Mouse (Mus musculus) inflammation-experienced regulatory T-cells, adult 6 months (primary cell): Measurements from ENCODE around the gene Zfp385a. TPM values are rescaled to one million over a fixed set of nuclear protein-coding genes. Genes with fewer than 3 reads are reported as not detected.
A peak's percentile ranks its signal among the peaks of the same experiment; 100 is the strongest.

ENCODE experiments used
- ATAC-seq: one replicate; pipeline ENCODE4 v1.8.0; 2017
- polyA plus RNA-seq, 3 experiments: library from polyadenylated mRNA; unstranded; fragments of 100-300 nt; shearing (Covaris generic); gene quantifications; one replicate each; pipeline ENCODE4 v1.2.1; 2017

The Zfp385a gene
- polyA plus RNA-seq: not detected

DNA sequence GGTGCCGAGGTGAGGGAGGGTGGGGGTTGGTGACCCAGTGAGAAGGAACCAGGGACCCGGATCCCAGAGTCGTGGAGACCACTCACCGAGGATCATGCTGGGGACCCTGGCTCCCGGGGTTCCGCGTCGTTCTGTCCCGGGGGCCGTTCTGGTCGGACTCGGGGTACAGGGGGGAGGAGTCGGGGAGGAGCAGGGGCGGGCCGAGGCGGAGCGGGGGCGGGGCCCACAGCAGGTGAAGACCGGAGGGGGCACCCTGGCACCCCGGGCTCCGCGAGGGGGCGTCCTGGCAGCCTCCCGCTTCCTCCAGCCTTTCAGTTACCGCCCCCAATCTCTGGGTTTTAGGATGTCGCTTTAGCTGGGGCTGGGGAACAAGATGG lies at the start of gene Zfp385a:
Zfp385a (minus strand) TSS at position 133 of the 377 bp plus-strand sequence.
- peak; percentile 57 for ATAC-seq

DNA sequence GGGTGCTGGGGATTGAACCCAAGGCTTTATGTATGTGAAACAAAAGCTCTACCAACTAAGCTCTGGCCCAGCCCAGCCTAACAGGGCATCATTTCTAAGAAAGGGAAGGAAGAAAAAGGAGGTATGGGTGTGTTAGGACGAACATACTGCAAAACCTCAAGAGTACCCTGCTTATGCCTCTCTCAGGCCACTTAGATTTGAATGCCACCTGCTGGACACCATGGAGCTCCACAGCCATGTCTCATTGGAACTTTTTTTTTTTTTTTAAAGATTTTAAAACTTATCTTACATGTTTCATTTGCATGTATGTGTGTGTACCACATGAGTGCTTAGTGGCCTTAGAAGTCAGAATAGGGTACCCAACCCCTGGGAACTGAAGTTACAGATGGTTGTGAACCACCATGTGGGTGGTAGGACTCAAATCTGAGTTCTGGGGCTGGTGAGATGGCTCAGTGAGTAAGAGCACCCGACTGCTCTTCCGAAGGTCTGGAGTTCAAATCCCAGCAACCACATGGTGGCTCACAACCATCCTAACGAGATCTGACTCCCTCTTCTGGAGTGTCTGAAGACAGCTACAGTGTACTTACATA lies 48.8 kb upstream of the Zfp385a start:
- no peak for ATAC-seq

DNA sequence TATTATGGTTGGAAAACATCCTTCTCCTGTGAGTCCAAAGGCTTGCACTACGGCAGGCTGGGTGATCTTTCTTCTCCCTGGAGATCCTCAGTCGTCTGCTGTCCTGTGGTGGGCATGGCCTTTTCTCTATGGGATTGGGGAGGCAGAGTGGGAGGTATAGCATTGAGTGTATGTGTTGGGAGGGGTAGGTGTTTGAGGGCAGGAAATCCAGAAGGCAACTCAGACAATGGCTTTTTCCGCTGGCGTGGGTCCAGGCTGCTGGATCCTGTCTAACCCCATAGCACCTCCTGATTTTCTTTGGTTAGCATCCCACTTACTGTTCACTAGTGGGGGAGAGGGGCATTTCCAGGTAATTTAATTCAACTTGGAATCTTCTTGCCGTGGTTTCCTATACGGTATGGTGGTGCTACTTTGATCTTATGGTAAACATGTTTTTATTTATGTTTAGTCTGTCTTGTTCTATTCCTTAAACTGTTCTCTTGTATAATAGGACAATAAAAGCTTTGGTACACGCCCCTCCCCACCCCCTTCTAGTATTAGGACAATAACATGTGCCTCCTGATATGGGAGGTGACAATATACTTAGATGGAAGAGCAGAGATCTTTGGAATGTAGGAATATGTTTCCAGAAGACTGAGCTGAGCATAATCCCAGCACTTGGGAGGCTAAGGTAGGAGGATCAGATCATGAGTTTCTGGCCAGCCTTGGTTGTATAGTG lies 44.0 kb upstream of the Zfp385a start:
- ATAC-seq: no peak

DNA sequence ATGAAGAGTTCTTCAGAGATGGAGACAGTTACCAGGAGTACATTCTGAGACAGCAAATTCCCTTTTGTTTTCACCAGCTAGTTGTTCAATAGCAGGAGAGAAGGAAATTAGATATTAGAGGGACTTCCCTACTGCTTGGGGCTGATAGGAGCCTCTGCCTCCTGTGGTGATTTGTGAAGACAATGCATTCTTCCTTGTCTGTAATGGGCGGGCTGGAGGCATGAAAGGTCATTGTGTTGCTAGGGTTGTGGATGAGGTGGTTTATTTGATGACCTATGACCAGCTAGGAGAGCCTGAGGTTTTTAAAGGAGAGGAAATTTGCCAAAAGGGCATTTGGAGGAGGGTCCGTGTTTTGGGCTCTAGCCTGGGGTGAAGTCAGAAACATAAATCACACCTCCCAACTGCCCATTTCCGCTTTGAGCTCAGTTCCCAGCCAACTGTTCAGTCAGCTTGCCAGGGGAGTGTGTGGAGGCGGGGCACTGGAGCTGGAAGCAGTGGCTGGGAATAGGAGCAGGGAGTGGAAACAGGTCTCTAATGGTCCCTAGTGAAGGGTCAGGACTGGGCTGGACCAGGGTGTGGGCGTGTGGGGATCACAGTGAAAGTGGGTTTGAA lies 43.0 kb upstream of the Zfp385a start:
- ATAC-seq: no peak

DNA sequence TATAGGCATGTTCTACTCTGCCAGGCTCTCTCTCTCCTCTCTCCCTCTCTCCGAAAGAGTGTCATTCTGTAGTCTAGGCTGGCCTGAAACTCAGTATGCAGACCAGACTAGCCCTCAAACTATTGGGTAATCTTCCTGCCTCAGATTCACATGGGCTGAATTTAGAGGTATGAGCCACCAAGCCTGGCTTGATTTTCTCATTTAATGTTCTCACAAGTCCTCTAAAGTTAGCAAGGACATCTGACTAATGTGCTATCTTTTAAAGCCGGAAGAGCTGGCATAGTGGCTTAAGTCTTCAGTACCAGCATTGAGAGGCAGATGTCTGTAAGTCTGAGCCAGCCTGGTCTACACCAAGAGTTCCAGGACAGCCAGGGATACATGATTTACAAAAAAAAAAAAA lies 42.2 kb upstream of the Zfp385a start:
- ATAC-seq: no peak

DNA sequence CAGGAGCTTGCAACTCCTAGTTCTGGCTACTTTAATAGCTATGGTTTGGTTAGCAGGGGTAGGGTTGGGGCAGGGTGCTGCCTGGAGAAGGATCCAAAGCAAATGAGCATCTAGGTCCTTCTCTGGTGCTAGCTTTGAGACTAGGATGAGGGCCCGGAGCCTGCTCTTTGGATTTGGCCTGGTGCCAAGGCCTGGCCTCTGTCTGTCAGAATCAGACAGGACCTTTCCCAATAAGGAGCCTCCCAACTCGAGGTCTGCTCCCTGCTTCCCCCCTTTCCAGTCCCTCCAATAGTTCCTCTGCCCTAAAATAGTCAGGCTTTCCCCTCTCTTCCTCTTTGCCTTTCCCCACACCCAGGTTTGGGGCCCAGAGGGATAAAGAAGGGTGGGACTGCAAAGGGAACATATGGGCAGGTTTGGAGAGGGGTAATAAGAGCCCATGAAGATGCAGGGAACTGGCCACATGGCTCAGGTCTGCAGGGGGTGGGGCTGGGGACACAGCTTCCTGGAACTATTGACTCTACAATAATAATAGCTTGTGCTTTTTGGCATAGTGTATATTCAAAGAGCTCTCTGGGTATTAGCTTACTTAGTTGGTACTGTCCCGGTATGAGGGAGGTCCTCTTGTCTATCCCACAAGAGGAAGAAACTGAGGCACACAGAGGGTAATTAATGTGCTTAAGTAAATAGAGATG lies 38.9 kb upstream of the Zfp385a start:
- ATAC-seq: no peak

DNA sequence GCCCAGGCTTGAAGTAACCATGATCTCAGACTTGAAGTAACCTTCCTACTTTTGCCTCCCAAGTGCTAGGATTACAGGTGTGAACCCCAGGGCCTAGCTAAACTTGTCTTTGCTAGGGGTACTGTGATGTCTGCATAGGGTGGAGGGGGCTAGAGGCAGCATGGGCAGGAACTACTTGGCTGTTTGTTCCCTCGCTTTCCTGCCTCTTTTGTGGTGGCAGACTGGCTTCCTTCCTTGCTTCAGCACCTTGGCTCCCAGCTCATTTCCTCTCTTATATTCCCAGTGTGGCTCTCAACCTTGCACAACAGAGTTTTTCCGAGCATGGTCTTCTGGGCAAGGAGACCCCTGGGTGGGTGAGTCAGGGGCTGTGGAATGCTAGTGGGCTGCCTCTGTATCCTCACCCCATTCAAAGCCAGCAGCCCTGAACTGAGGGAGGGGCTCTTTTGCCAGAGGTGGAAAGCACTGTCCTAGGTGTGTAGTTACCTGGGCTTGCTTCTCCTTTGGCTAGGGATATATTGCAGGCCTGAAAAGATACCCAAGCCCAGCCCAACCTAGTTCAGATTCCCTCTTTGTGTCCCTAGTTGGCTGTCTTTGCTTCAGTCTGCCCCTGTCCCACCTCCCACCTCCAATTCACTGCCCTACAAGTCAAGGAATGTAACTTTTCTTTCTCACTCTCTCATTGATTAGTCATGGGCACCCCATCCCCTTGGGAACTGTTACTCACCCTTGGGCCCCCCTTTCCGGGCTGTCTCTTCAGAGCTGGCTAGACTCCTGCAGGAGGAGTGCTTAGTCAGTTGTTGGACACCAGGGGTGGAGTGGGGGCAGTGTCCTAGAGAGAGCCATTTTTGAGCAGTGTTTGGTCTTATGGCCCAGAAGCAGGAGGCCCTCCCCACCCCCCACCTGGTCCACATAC lies 38.1 kb upstream of the Zfp385a start:
- no peak for ATAC-seq

DNA sequence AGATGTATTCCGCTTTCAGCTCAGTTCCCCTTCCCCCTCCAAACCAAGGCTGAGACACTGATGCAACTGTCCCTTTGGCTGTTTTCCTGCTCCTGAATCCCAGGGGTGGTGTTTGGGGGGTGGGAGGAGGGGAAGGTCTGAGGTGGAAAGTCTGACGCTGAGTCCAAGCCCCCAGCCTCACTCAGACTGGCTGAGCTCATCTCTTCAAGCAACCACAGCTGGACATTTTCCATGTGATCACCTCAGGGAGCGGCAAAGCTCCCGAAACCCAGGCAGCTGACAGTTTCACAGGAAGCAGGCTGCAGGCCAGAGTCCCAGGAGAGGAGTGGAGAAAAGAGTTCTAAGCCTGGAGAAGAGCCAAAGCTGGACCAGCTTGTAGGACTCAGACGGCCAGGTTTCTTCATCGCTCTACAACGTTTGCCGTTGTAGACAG lies 37.0 kb upstream of the Zfp385a start:
- ATAC-seq: no peak

DNA sequence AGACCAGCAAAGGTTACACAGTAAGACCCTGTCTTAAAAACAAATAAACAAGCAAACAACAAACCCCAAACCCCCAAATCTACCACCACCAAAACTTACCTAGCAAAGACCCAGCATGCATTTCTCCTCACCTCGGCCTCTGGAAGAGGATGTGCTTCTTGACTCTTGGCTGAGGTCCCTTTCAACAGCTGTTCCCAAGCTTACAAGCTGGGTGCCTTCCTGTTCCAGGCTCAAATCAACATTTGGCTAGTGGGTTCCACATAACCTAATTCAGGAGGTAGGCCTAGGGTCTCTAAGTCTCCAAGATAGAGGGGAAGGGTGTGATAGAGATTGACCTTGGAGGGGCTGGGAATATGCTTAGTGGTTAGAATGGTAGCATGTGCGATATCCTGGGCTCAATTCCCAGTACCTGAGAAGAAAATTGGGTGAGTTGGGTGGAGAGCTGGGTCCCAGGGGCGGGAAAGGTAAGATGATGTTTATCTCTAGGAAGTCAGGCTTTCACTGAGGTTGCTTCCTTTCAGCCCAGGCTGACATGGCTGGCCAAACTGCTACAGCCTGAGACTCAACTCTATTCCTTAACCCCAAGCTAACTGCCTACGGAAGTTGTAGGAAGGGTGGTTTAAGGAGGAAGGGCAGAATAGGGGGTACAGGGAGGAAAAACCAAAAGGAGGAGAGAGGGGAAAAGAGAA lies 35.4 kb upstream of the Zfp385a start:
- no peak for ATAC-seq

DNA sequence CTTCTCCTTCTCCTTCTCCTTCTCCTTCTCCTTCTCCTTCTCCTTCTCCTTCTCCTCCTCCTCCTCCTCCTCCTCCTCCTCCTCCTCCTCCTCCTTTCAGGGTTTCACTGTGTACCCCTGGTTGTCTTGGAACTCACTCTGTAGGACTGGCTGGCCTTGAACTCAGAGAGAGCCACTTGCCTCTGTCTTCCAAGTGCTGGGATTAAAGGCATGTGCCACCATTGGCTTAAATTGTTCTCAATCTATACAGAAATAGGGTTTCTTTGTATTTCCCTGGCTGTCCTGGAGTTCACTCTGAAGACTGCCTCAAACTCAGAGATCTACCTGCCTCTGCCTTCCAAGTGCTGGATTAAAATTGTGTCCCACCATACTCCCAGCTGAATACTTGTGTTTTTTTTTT lies 32.6 kb upstream of the Zfp385a start:
- no peak for ATAC-seq

DNA sequence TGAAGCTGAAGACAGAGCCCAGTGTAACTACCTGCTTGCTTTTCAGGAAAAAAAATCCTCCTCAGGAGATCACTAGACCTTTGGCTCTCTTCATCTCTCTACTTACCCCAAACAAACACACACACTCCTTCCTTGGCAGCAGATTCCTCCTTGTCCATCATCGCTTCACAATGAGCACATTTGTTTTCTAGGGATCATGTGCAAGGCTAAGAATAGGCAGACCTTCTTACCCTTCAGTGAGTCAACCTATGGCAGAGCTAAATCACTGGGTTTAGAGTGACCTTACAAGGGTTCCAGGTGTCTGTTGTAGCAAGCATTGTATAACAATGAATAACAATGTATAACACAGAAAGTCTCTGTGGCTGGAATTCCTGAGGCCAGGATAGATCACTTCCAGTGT lies 31.8 kb upstream of the Zfp385a start:
- ATAC-seq: no peak

DNA sequence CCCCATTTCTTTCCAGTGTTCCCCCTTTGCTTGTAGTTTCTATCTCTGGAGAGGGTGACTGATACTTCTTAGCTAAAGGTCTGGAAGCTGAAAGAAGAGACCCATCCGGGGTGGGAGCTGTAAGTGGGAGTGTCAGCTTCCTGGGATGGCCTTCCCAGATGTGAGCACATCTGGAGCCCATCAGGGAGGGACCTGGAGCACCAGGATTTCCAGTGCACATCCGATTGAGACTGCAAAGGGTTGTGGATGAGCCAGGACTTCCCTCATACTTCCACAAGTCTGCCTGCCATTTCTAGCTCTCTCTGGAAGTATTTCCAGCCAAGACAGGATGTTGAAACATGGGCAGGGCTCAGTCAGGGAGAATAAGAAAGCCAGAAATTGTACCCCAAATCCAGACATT lies 31.3 kb upstream of the Zfp385a start:
- ATAC-seq: no peak

DNA sequence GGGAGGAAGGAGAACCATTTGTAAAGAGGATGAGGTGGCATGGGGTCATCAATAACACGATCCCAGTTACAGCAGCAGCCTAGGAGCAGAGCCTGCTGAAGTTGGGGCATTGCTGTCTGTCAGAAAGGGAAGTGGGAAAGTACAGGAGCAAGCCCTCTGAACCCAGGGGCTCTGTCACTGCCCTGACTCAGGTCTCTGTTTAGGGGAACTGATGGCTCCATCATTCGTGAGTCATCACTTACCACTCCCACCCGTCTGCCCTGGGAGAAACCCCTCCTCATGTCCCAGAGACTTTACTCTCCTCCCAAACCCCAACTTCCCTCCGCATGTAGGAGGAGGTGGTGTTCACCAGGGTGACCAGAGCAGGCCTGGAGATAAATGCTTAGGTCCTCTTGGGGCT lies 30.6 kb upstream of the Zfp385a start:
- ATAC-seq: no peak

DNA sequence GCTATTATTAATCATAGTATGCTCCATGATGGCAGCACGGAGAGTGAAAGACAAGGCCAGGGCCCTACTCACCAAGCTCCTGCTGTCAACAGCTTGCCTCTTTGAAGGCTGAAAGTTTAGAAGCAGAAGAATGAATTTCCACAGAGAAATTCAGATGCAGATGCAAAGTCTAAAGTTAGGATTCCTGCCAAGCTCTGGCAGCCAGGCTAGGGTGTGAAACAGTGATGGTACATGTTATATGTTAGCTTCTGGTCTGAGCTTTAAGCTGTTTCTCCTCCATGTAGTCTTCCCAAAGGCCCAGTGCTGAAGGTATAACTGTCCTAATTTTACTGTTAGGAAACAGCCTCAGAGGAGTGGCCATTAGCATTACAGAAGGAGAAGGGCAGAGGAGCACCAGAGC lies 29.2 kb upstream of the Zfp385a start:
- no peak for ATAC-seq

DNA sequence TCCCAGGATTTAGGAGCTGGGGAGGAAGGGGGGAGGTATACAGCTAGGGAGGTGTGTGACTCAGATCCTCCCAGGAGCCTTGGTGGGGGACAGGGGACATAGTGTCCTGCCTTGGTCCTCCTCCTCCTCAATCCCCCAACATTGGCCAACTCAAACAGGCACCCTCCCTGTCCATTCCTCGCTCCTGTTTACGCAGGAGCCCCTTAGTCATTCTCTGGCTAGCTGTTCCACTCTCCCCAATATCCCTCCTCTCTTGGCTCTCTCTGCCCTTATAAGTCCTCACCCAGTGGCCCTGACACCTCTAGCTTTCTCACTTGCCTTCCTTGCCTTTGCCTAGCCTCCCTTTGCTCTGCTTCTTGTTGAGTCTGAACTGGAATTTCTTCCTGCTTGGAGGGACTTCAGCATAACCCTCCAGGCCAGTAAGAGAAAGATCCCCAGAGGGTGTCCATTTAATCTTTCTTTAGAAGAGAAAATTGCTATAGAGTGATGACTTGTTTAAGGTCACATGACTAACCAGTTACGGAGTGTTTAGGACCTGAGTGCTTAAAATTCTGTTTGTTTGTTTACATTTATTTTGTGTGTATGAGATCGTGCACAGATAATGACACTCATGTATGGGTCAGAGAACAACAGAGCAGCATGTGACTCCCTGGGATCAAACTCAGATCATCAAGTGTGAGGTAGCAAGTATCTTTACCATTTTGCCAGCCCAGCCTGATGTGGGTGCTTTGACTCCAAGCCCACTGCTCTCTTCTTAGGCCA lies 28.5 kb upstream of the Zfp385a start:
- ATAC-seq: no peak

DNA sequence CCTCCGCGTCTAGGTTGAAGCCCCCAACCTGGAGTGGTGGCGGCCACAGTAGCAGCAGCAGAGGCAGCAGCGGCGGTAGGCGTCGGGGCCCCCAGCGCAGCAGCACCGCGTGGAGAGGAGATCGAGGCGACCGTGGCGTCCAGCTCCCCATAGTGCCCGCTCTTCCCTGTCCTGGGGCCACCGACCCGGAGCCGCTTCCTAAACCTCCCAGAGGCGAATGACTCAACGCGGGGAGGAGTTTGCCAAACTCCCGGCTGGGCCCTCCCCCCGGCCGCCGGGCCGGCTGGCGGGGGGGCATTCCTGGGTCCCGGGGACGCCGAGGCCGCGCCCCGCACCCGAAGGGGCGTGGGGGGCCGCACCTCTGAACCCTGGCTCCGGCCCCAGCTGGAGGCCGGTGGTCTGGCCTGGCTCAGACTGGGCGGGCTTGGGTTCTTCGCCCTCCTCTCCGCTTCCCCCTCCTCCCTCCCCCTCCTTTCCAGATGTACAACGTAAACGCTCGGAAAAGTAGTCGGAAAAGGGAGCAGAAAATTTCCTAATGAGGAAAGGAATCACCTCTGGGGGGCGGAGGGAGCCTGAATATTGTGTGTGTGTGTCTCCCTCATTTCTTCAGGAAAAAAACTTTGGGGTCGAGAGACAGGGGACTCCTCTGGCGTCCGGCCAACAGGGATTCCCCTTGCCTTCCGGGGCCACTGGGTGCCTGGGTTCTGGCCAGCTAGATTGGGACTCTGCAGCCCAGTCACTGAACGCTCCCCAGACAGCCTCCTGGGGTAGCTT lies 26.7 kb upstream of the Zfp385a start, which contains the start of gene Itga5:
Itga5 (minus strand) TSS at position 388 of the 774 bp plus-strand sequence.
- ATAC-seq: peak; percentile 51

DNA sequence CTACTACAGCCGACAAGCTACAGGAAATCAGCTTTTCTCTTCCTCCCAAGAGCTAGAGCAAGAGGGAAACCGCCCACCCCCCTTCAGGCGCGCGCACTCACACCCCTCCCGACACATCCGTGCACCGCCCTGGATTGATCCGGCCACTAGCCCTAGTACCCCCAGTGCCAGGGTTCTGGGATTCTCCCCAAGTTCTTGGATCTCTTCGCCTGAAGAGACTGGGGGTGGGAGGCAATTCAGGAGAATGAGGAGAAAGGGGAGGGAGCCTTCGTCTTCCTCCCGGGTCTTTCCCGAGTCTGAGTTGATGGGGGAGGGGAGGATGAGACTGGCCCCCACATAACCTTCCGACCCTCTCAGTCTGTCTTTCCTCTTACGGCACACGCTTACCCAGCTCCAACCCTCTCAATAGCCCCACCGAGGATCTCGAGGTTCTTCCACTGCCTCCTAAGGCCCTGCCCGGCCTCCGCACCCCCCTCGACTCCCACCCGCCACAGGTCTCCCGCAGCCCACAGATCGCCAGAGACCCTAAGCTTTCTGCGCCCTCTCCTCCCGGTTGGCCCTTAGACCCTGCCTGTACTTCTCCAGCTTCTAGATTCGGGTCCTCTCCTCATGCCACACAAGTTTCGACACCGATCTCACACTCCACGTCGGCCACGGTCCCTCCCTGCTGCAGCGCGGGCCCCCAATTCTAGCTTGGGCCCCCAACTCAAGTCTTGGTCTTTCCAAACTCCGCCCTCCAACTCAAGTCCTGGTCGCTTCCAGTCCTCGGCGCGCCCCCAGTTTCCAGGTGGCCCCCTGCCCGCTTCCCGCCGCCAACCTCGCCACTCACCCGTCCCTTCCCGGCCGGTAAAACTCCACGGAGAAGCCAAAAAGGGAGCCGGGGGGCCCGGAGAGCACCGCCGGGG lies 25.8 kb upstream of the Zfp385a start:
- ATAC-seq: peak; percentile 86

DNA sequence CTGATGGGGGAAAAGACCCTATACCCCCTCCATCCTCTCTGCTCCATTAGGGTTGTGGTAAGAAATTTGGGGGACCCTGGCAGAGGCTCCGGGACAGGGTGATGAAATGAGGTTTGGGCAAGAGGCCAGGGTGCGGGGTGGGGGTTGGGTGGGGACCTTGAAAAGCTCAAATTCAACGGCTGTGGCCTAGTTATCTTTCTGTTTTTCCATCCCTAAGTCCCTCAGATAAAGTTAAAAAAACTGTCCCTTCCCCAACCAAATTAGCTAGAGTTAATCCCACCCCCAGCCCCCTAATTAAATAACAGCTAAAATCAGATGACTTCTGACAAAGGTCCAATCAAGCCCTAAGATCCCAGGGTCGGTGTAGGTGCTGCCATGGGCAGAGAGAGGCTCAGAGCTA lies 24.9 kb upstream of the Zfp385a start:
- no peak for ATAC-seq

DNA sequence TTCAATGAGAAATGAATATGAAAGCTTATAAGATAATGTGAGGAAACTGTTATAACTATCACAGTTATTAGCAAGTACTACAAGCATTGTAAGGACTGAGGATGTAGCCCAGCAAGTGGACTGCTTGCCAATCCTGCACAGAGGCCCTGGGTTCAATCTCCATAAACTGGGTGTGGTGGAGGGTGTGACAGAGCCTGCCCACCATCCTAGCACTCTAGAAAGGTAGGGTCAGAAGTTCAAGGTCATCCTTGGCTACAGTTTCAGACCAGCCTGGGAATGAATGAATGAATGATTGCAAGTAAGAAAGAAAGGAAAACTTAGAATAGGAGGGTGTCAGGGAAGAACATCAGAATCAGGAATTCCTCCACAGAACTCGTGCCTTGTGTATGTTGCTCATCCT lies 23.9 kb upstream of the Zfp385a start:
- ATAC-seq: no peak
